Mouse (Mus musculus) lung, embryonic 16.5 days (tissue): ENCODE measurements at regions not wholly inside any gene's neighbourhood (a gene's known extent, or its start where the extent isn't known, plus 50 kb on each side); places are given as distances from the start of the nearest gene placed in this dataset.

Source experiments
- ATAC-seq: fragments of 200-750 bp; cut with Nextera tagmentation; 2 replicates; pipeline ENCODE4 v1.8.0; 2017; ENCODE audit warnings: low read depth, mild to moderate bottlenecking, moderate library complexity
- H3K27ac ChIP-seq: fragments of 300-500 bp; sonication (generic); 2 replicates; pipeline ENCODE4 v1.5.1; 2014; ENCODE audit warnings: mild to moderate bottlenecking, control low read depth, low read length
- H3K27me3 ChIP-seq: fragments of 300-500 bp; sonication (generic); 2 replicates; pipeline ENCODE4 v1.6.1; 2014; ENCODE audit warnings: low read depth, low read length, mixed read lengths; ENCODE audit not compliant: control insufficient read depth, insufficient read depth
- H3K36me3 ChIP-seq: fragments of 300-500 bp; sonication (generic); 2 replicates; pipeline ENCODE4 v1.6.1; 2014; ENCODE audit warnings: low read length; ENCODE audit not compliant: control insufficient read depth, insufficient read depth
- H3K4me1 ChIP-seq: fragments of 300-500 bp; sonication (generic); replicated peaks from 2 replicates; pipeline ENCODE4 v1.6.1; 2014; ENCODE audit warnings: low read length, mixed read lengths; ENCODE audit not compliant: control insufficient read depth, insufficient read depth
- H3K4me2 ChIP-seq: fragments of 300-500 bp; sonication (generic); 2 replicates; pipeline ENCODE4 v1.6.1; 2014; ENCODE audit warnings: low read depth, low read length, control low read depth
- H3K4me3 ChIP-seq: fragments of 300-500 bp; sonication (generic); 2 replicates; pipeline ENCODE4 v1.5.1; 2014; ENCODE audit warnings: mild to moderate bottlenecking, low read length, control low read depth
- H3K9ac ChIP-seq: fragments of 300-500 bp; sonication (generic); 2 replicates; pipeline ENCODE4 v1.6.1; 2014; ENCODE audit warnings: low read length, control low read depth
- H3K9me3 ChIP-seq: fragments of 300-500 bp; sonication (generic); 2 replicates; pipeline ENCODE4 v1.6.1; 2016; ENCODE audit warnings: low read length; ENCODE audit not compliant: control insufficient read depth
- WGBS: fragments of 180-500 bp; shearing (Covaris S2); extraction: QIAGEN DNeasy Blood & Tissue Kit; methylation state at CpG from one replicate; pipeline ENCODE4 v1.1.7; 2014; 5-methylcytosine and 5-hydroxymethylcytosine counted together

DNA sequence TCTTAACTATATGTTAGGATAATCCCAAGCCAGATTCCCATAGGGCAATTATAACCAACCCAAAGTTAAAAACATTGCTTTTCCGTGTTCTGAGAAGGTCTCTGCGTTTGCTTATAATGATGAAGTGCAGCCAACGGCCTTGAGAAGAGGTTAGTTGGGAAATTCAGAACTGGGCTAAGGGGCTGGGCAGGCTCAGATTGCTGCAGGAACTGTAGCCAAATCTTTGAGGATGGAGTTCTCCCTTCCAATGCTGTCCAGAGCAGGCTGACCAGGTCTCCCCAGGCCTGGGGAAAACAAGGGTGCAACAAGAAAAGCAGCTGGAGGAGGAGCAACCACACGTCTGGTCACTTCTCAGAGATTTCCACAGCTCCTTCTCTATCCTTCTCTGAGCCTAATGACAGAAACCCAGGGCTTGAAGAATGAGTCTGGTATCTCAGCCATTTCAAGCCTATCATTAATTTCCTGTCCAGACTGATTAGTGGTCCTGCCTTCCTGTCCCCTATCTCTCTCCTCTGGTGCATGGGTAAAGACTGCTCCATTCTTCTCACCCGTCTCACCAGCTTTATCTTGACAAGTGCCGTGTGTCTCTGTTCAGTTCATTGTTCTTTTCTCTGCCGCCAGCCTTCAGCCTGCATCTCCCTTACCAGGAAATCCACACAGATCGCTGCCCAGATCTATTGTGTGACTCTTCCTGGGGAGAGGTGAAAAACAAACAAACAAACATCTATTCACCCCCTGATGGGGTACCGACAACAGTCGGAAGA is 255.2 kb downstream of the Sipa1l2 start:
- peaks cover 15% of the 10 kb centered on the region for H3K4me1 ChIP-seq
- no peaks in the 10 kb centered on the region for H3K9me3 ChIP-seq
- no peak overlapping the region for H3K27ac ChIP-seq
- no peak overlapping the region for H3K4me2 ChIP-seq
- H3K36me3 ChIP-seq = no peaks in the 10 kb centered on the region
- 39% methylated on average over 10 of the region's 10 CpGs for WGBS
- H3K27me3 ChIP-seq = no peaks in the 10 kb centered on the region
- ATAC-seq = peak; percentile 34; the same call in 1 of the 2 replicates
- H3K9ac ChIP-seq = no peak overlapping the region
- no peak overlapping the region for H3K4me3 ChIP-seq

DNA sequence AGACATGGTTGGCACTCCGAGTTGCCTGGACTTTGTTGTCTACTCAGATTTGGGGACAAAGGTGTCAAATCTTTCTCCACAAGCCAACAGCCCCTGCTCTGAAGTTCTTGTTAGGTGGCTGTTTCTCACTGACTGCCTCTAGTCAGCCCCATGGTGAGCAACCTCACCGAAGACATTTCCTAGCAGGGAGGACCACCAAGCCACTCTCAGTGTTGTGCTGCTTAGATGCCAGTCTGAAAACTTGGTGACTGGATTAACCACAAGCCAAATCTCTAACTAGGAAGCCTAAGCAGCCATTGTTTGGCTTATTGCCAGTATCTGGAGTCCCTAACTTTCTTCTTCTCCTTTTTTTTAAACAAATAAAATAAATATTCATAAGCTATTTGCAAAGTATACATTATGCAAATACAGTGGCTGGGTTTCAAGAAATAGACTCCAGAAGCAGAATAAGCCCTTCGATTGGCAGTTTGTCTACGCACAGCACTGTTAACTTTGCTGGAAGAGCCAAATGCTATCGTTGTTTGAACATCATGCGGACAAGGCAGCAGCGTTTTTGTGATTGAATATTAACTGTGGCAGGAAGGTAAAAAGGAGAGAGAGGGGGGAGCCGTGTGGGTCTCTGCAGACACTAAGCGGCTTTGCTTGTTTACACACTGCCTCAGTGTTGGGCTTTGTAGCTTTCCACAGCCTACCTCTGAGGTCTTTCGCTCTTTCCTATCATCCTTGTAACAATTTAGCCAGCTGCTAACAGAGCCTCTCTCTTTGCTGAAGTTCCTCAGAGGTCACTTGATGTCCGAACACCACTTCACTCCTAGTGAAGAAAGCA is 257.4 kb downstream of the Disc1 start:
- no peak for ATAC-seq
- no peaks in the 10 kb centered on the region for H3K9me3 ChIP-seq
- no peaks in the 10 kb centered on the region for H3K36me3 ChIP-seq
- H3K9ac ChIP-seq = no peak overlapping the region
- no peaks in the 10 kb centered on the region for H3K27me3 ChIP-seq
- H3K4me3 ChIP-seq = no peak overlapping the region
- no peak overlapping the region for H3K4me2 ChIP-seq
- H3K4me1 ChIP-seq = peaks cover 15% of the 10 kb centered on the region
- 0 out of 2 replicates have a peak overlapping the region, but pooled peaks have one; percentile 3 for H3K27ac ChIP-seq
- 25% methylated on average over 11 of the region's 11 CpGs for WGBS
